Mouse (Mus musculus): Measurements from ENCODE around the gene Jazf1. TPM values are rescaled to one million over a fixed set of nuclear protein-coding genes. Genes with fewer than 3 reads are reported as not detected.

Jazf1 gene
- polyA plus RNA-seq, 1 experiment from 2014 or later = 12.6 TPM

GRCm38 (mm10) chr6:52932603-52933178, 135.7 kb downstream of the Jazf1 start:
- no peaks in the 10 kb centered on the region for H3K27me3 ChIP-seq (ENCODE audit: control insufficient read depth, insufficient read depth, low read length)
- no peaks in the 10 kb centered on the region for H3K9me3 ChIP-seq (replicated peaks; ENCODE audit: control insufficient read depth, low read length)
- 67% methylated on average over 7 of the region's 7 CpGs for WGBS
- peaks cover 6% of the 10 kb centered on the region for H3K4me1 ChIP-seq (ENCODE audit: control insufficient read depth, insufficient read depth, low read length)
- no peak overlapping the region for H3K4me2 ChIP-seq (ENCODE audit: low read depth, low read length)
- H3K9ac ChIP-seq (ENCODE audit: low read length) = no peak overlapping the region
- no peak overlapping the region for H3K27ac ChIP-seq (ENCODE audit: low read length)
- ATAC-seq (replicated peaks; ENCODE audit: extremely low read depth, insufficient read depth, low FRiP score) = no peak
- H3K4me3 ChIP-seq (ENCODE audit: low read length) = no peak overlapping the region
- H3K36me3 ChIP-seq (ENCODE audit: control insufficient read depth, insufficient read depth) = no peaks in the 10 kb centered on the region

GRCm38 (mm10) chr6:52929358-52929757, 139.1 kb downstream of the Jazf1 start:
- no peak for ATAC-seq (replicated peaks; ENCODE audit: extremely low read depth, insufficient read depth, low FRiP score)
- H3K27ac ChIP-seq (ENCODE audit: low read length) = no peak overlapping the region
- no peak overlapping the region for H3K9ac ChIP-seq (ENCODE audit: low read length)
- no peaks in the 10 kb centered on the region for H3K4me1 ChIP-seq (ENCODE audit: control insufficient read depth, insufficient read depth, low read length)
- H3K36me3 ChIP-seq (ENCODE audit: control insufficient read depth, insufficient read depth) = no peaks in the 10 kb centered on the region
- no peaks in the 10 kb centered on the region for H3K27me3 ChIP-seq (ENCODE audit: control insufficient read depth, insufficient read depth, low read length)
- no peak overlapping the region for H3K4me3 ChIP-seq (ENCODE audit: low read length)
- no peak overlapping the region for H3K4me2 ChIP-seq (ENCODE audit: low read depth, low read length)
- 85% methylated on average over 12 of the region's 12 CpGs for WGBS
- H3K9me3 ChIP-seq (replicated peaks; ENCODE audit: control insufficient read depth, low read length) = no peaks in the 10 kb centered on the region

GRCm38 (mm10) chr6:52926947-52927346, 141.5 kb downstream of the Jazf1 start:
- WGBS = 71% methylated on average over 4 of the region's 4 CpGs
- Histone ChIP-seq H3K36me3 (ENCODE audit: control insufficient read depth, insufficient read depth) (no peaks in the 10 kb centered on the region), H3K4me2 (ENCODE audit: low read depth, low read length) (no peak overlapping the region), H3K27me3 (ENCODE audit: control insufficient read depth, insufficient read depth, low read length) (no peaks in the 10 kb centered on the region), H3K9ac (ENCODE audit: low read length) (no peak overlapping the region), H3K4me3 (ENCODE audit: low read length) (no peak overlapping the region), H3K9me3 (replicated peaks; ENCODE audit: control insufficient read depth, low read length) (no peaks in the 10 kb centered on the region), H3K4me1 (ENCODE audit: control insufficient read depth, insufficient read depth, low read length) (no peaks in the 10 kb centered on the region), H3K27ac (ENCODE audit: low read length) (no peak overlapping the region)
- ATAC-seq (replicated peaks; ENCODE audit: extremely low read depth, insufficient read depth, low FRiP score) = no peak

- no peak; the same call in 1 of the 2 replicates for ATAC-seq (replicated peaks; ENCODE audit: extremely low read depth, insufficient read depth, low FRiP score)
- WGBS = 72% methylated on average over 9 of the region's 9 CpGs
- H3K4me2 ChIP-seq (ENCODE audit: low read depth, low read length) = no peak overlapping the region
- H3K27ac ChIP-seq (ENCODE audit: low read length) = no peak overlapping the region
- H3K27me3 ChIP-seq (ENCODE audit: control insufficient read depth, insufficient read depth, low read length) = no peaks in the 10 kb centered on the region
- no peaks in the 10 kb centered on the region for H3K36me3 ChIP-seq (ENCODE audit: control insufficient read depth, insufficient read depth)
- H3K4me3 ChIP-seq (ENCODE audit: low read length) = no peak overlapping the region
- no peaks in the 10 kb centered on the region for H3K4me1 ChIP-seq (ENCODE audit: control insufficient read depth, insufficient read depth, low read length)
- H3K9me3 ChIP-seq (replicated peaks; ENCODE audit: control insufficient read depth, low read length) = no peaks in the 10 kb centered on the region
- H3K9ac ChIP-seq (ENCODE audit: low read length) = no peak overlapping the region
Measured at GRCm38 (mm10) chr6:52925458-52926042, 142.9 kb downstream of the Jazf1 start.

GRCm38 (mm10) chr6:52921248-52921647, 147.2 kb downstream of the Jazf1 start:
- Histone ChIP-seq H3K4me3 (ENCODE audit: low read length) (no peak overlapping the region), H3K4me2 (ENCODE audit: low read depth, low read length) (no peak overlapping the region), H3K4me1 (ENCODE audit: control insufficient read depth, insufficient read depth, low read length) (no peaks in the 10 kb centered on the region), H3K27ac (ENCODE audit: low read length) (no peak overlapping the region), H3K9ac (ENCODE audit: low read length) (no peak overlapping the region), H3K9me3 (replicated peaks; ENCODE audit: control insufficient read depth, low read length) (no peaks in the 10 kb centered on the region), H3K36me3 (ENCODE audit: control insufficient read depth, insufficient read depth) (no peaks in the 10 kb centered on the region), H3K27me3 (ENCODE audit: control insufficient read depth, insufficient read depth, low read length) (no peaks in the 10 kb centered on the region)
- WGBS = 85% methylated on average over 6 of the region's 6 CpGs
- ATAC-seq (replicated peaks; ENCODE audit: extremely low read depth, insufficient read depth, low FRiP score) = no peak

GRCm38 (mm10) chr6:52920719-52921118, 147.7 kb downstream of the Jazf1 start:
- Histone ChIP-seq H3K27ac (ENCODE audit: low read length) (no peak overlapping the region), H3K4me1 (ENCODE audit: control insufficient read depth, insufficient read depth, low read length) (no peaks in the 10 kb centered on the region), H3K9ac (ENCODE audit: low read length) (no peak overlapping the region), H3K4me3 (ENCODE audit: low read length) (no peak overlapping the region), H3K36me3 (ENCODE audit: control insufficient read depth, insufficient read depth) (no peaks in the 10 kb centered on the region), H3K9me3 (replicated peaks; ENCODE audit: control insufficient read depth, low read length) (no peaks in the 10 kb centered on the region), H3K27me3 (ENCODE audit: control insufficient read depth, insufficient read depth, low read length) (no peaks in the 10 kb centered on the region), H3K4me2 (ENCODE audit: low read depth, low read length) (no peak overlapping the region)
- ATAC-seq (replicated peaks; ENCODE audit: extremely low read depth, insufficient read depth, low FRiP score) = no peak
- 77% methylated on average over 6 of the region's 6 CpGs for WGBS

- Histone ChIP-seq H3K9ac (ENCODE audit: low read length) (no peak overlapping the region), H3K4me3 (ENCODE audit: low read length) (no peak overlapping the region), H3K9me3 (replicated peaks; ENCODE audit: control insufficient read depth, low read length) (no peaks in the 10 kb centered on the region), H3K4me2 (ENCODE audit: low read depth, low read length) (no peak overlapping the region), H3K36me3 (ENCODE audit: control insufficient read depth, insufficient read depth) (no peaks in the 10 kb centered on the region), H3K27me3 (ENCODE audit: control insufficient read depth, insufficient read depth, low read length) (no peaks in the 10 kb centered on the region), H3K27ac (ENCODE audit: low read length) (peak overlapping the region; percentile 68), H3K4me1 (ENCODE audit: control insufficient read depth, insufficient read depth, low read length) (peaks cover 8% of the 10 kb centered on the region)
- WGBS = 64% methylated on average over 7 of the region's 7 CpGs
- 0 out of 2 replicates have a peak, but pooled peaks have one; percentile 19 for ATAC-seq (replicated peaks; ENCODE audit: extremely low read depth, insufficient read depth, low FRiP score)
Measured at GRCm38 (mm10) chr6:52919442-52919841, 149.0 kb downstream of the Jazf1 start.

- no peaks in the 10 kb centered on the region for H3K27me3 ChIP-seq (ENCODE audit: control insufficient read depth, insufficient read depth, low read length)
- H3K36me3 ChIP-seq (ENCODE audit: control insufficient read depth, insufficient read depth) = no peaks in the 10 kb centered on the region
- H3K27ac ChIP-seq (ENCODE audit: low read length) = no peak overlapping the region
- H3K4me2 ChIP-seq (ENCODE audit: low read depth, low read length) = no peak overlapping the region
- H3K4me3 ChIP-seq (ENCODE audit: low read length) = no peak overlapping the region
- ATAC-seq (replicated peaks; ENCODE audit: extremely low read depth, insufficient read depth, low FRiP score) = peak; percentile 63
- H3K9me3 ChIP-seq (replicated peaks; ENCODE audit: control insufficient read depth, low read length) = no peaks in the 10 kb centered on the region
- 2% methylated on average over 2 of the region's 2 CpGs for WGBS
- no peak overlapping the region for H3K9ac ChIP-seq (ENCODE audit: low read length)
- H3K4me1 ChIP-seq (ENCODE audit: control insufficient read depth, insufficient read depth, low read length) = peaks cover 8% of the 10 kb centered on the region
Measured at GRCm38 (mm10) chr6:52918980-52919379, 149.5 kb downstream of the Jazf1 start.

- 92% methylated on average over 4 of the region's 4 CpGs for WGBS
Measured at GRCm38 (mm10) chr6:52917471-52917870, 151.0 kb downstream of the Jazf1 start.

More at GRCm38 (mm10) chr6:52917471-52917870, 151.0 kb downstream of the Jazf1 start:
- Histone ChIP-seq H3K9ac (ENCODE audit: low read length) (no peak overlapping the region), H3K4me1 (ENCODE audit: control insufficient read depth, insufficient read depth, low read length) (peaks cover 8% of the 10 kb centered on the region), H3K36me3 (ENCODE audit: control insufficient read depth, insufficient read depth) (no peaks in the 10 kb centered on the region), H3K27ac (ENCODE audit: low read length) (no peak overlapping the region), H3K4me3 (ENCODE audit: low read length) (no peak overlapping the region), H3K4me2 (ENCODE audit: low read depth, low read length) (no peak overlapping the region), H3K9me3 (replicated peaks; ENCODE audit: control insufficient read depth, low read length) (no peaks in the 10 kb centered on the region), H3K27me3 (ENCODE audit: control insufficient read depth, insufficient read depth, low read length) (no peaks in the 10 kb centered on the region)
- ATAC-seq (replicated peaks; ENCODE audit: extremely low read depth, insufficient read depth, low FRiP score) = no peak
